Mouse (Mus musculus): ENCODE measurements around the gene Ubxn7.

DNA sequence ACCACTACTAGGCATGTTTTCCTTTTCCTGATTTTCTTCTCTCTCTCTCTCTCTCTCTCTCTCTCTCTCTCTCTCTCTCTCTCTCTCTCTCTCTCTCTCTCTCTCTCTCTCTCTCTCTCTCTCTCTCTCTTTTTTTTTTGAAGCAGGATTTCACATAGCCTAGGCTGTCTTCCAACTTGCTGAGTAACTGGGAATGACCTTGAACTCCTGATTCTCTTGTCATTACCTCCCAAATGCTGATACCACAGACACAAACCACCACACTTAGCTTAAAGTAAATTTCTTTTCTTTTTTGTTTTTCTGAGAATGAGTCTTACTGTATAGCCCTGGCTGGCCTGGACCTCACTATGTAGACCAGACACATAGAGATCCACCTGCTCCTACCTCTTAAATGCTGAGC lies 102.6 kb downstream of the Ubxn7 start:
- TF ChIP-seq CTCF (IDR thresholded peaks at IDR 0.05; ENCODE audit: borderline replicate concordance, extremely low read depth, insufficient read depth, insufficient read length) (no peak), POLR2A (IDR thresholded peaks at IDR 0.05; ENCODE audit: borderline replicate concordance, extremely low read depth, insufficient read depth, insufficient read length, poor library complexity, severe bottlenecking) (no peak)

All from brain, embryonic 14.5 days (tissue).